Mouse (Mus musculus) left cerebral cortex, postnatal 36 days (tissue): ENCODE measurements around the gene Elavl4. TPM values are rescaled to one million over a fixed set of nuclear protein-coding genes. Genes with fewer than 3 reads are reported as not detected.

Experiments used
- DNase-seq, 2 experiments: peaks; one replicate each; pipeline ENCODE4 v3.0.0; 2021 to 2022; ENCODE audit warnings: low spot score in 2 of 2, mixed read lengths in 1 of 2
- intact Hi-C: fragments of 180-260 bp; cut with DNase I; formaldehyde crosslinking; loops from one replicate; pipeline ENCODE4 v1.15.1; 2025
- total RNA-seq, 2 experiments: library from RNA; stranded (reverse); gene quantifications; 2 replicates each; pipeline ENCODE4 v1.2.3; 2021

The Elavl4 gene
- total RNA-seq, 2 experiments from 2014 or later: 107 to 111 TPM

DNA sequence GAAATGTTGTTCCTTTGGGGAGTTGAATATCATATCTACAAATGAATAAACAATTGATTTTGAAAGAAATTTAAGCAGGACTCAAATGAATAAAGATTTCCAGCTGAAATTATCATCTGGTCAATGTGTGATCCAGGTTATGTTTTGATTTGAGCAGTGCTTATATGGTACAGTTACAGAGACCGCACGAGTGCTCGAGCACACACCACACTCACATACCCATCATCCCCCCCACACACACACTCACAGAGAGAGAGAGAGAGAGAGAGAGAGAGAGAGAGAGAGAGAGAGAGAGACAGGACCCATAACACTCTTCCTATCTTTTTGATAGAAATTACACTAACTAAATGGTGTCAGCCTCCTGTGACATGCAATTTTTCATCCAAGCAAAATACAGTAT, 150.0 kb downstream of the Elavl4 start:
- DNase-seq: no peak
- intact Hi-C loops: no loop called here

DNA sequence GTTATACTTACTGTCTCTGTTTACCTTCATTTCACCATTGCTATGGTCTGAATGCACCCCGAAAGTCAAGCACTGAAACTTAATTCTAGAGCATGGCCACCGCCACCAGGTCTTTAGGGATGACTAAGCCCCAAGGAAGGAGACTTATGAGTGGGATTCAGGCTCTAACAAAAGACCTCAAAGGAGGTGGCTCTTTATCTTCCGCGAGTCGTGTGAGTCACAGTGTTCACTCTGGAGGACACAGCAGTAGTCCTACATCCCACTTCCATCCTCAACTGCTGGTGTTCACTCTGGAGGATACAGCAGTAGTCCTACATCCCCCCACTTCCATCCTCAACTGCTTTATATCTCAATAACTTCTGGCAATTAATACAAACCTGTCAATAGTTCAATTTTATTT, 151.8 kb downstream of the Elavl4 start:
- intact Hi-C loops: no loop called here
- no peak for DNase-seq

DNA sequence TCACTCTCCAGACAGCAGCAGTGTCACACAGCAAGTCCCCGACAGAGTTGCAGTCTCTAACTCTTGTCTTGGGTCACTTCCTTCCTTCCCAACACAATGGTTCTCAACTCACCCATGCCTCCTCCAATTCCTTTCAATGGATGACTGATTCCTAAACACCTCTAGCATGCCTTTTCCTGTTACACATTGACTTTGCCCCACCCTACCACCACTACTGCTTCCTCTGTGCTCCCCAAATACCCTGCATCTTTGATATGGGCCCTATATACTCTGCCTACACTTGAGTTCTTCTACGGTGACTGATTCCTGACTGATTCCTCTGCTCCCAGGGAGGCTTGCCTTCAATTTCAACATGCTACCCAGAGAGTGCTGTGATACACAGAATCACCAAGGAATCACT, 153.1 kb downstream of the Elavl4 start:
- intact Hi-C loops: no loop called here

DNA sequence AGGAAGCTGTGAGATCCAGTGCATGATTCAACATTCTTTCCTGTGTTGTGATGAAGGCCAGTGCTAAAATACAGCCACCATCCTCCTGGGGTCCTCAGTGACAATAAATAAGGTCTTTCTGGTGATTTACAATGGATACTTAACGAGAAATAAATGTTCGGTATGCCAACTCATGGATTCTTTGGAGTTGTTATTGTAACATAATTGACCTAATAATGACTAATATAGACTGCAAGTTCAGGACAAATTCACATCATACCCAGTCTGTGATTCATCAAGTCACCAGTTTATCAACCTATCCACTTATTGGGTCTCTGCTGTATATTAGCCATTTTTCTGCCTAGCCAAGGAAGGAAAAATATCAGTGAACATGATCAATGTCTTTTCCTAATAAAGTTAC, 174.4 kb downstream of the Elavl4 start:
- intact Hi-C loops: no loop called here
- DNase-seq: no peak

More for the DNA sequence above, 153.1 kb downstream of the Elavl4 start:
- DNase-seq: no peak

DNA sequence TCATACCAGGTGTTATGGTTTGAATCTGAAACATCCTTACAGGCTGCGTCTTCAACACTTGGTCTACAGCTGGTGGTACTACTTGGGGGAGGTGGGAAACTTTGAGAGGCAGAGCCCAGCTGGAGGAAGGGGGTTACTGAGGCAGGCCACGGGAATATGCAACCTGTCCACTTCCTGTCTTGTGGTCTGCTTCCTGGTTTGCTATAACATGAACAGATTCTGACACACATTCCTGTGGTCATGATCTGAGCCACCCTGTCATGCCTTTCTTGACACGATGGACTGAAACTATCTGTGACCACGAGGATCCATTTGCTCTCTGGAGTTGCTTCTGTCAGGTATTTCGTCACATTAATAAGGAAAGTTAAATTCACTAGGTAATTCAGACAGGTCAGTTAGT, 179.7 kb downstream of the Elavl4 start:
- intact Hi-C loops: no loop called here
- no peak for DNase-seq

DNA sequence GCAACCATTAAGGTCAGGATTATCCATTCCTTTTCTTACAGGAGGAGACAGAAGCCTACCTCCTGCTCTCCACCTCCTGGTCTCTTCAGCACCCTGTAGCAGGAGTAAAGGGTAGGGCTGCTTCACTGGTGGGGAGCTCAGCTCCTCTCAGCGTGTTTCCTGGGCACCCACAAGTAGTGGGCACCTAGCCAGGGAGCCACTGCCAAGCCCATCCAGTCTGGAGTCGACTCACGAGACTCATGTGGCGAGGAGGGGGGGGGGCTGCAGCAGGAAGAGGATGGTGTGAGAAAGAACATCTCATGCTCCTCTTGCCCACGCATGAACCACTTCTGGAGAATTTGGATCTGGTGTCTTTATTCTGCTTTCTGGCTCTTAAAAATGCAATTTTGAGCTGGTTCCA, 186.5 kb downstream of the Elavl4 start:
- DNase-seq: peak; percentile 74 to 76
- intact Hi-C loops: no loop called here

DNA sequence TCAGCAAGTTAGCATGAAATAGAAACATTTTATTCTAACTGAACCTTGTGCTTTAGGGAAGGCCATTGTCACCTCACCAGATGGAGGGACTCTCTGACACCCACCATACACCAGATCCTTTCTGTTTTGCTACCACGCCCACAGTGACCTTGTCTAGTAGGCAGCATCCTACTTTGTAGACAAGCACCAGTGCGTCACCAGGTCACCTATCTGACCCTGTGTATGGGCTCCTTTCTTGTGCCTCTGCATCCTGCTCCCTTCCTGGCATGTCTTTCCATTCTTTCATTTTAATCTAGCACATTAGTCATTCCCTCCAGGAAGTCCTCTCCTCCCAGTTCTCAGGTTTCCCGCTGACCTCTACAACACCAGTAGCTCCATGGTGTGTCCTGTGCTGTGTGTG, 190.1 kb downstream of the Elavl4 start:
- DNase-seq: no peak
- intact Hi-C loops: no loop called here

DNA sequence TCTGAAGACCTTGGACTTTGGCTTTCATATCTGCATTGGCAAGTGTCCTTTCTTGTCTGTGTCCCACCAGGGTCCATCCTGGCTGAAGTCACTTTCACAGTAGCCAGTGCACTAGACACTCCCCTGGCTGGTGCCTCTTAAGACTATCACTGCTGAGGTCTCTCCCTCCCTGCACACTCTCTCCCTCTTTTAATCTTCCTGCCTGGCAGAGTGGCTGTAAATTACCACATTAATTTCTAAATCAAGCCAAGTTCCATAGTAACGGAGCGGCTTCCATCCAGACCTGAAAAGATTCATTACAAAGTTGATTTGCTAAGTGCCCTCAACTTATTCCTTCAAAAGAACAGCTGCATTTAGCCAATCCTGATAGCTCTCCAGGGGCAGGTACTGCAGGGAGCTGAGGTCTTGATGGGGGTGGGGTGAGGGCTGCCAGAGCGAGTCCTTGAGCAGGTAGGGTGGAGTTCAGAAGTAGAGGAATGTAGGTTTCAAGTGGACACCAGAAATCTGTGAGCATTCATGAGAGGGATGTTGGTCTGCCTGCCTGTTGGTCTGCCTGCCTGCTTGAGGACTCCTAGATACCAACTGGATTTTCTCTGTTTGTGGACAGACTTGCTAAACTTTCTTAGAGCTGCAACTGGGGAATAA, 194.1 kb downstream of the Elavl4 start:
- DNase-seq: no peak
- intact Hi-C loops: no loop called here

DNA sequence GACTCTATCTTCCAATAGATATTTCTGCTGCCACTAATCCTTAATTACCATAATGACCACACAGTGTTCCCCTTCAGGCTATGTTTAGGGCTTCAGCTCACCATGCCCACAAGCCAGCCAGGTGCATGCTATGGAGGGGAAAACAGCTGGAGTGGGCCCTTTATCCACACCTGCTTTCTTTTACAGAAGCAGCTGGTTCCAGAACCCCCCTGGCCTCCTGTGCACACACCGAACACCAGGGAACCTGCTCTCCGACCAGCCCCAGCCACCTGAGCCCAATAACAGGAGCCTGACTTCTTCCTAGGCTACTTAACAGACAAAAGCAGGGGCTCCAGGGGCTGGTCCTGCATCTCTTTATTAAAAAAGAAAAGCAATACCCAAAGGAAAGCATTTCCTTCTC, 195.8 kb downstream of the Elavl4 start:
- intact Hi-C loops: no loop called here
- no peak for DNase-seq

Other genes starting within 250 kb of the Elavl4 start
- 10 to 100 TPM; 19.3 to 20.4 TPM for gene Agbl4, start 45.8 kb upstream of the Elavl4 start, total RNA-seq